Mouse (Mus musculus): ENCODE results near the gene Atp10b. TPM values are rescaled to one million over a fixed set of nuclear protein-coding genes. Genes with fewer than 3 reads are reported as not detected.
"Not testable (repeated sequence)": the region's sequence is repeated elsewhere in the genome, so short reads cannot be mapped to it uniquely, and the experiment has no call there.

Gene Atp10b
- polyA plus RNA-seq (2012; rRNA removed), result 1.5 and 2.2 TPM in 2 replicates

DNA sequence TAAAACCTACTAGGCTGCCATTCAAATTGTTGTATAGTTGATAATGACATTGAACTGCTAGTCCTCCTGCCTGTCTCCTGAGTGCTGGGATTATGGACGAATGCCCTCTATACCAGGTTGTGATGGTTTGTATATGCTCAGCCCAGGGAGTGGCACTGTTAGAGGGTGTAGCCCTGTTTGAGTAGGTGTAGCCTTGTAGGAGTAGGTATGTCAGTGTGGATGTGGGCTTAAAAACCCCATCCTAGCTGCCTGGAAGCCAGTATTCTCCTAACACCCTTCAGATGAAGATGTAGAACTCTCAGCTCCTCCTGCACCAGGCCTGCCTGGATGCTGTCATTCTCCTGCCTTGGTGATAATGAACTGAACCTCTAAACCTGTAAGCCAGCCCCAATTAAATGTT, at the start of gene Atp10b:
Gene Atp10b (plus strand): TSS at position 301 of the 400 bp plus-strand sequence.
- no peak for DNase-seq
- no peak within 1 kb of the TSS for H3K4me3 ChIP-seq (ENCODE audit: insufficient read depth, low read depth, low read length)
- 66% methylated on average over 1 of the region's 1 CpGs for WGBS
- H3K4me1 ChIP-seq (ENCODE audit: control insufficient read depth, insufficient read depth, low read length), result peaks cover 3% of the 10 kb centered on the region; the same call in 1 of the 2 replicates
- H3K36me3 ChIP-seq (ENCODE audit: control insufficient read depth, insufficient read depth, low read length), result no peaks in the 10 kb centered on the region
- TF ChIP-seq CTCF (conservative IDR thresholded peaks at IDR 0.05; ENCODE audit: insufficient read depth, insufficient read length, low read depth, low read length) (no peak), POLR2A (IDR thresholded peaks at IDR 0.05; ENCODE audit: low read depth, low read length) (no peak)
- H3K27me3 ChIP-seq (replicated peaks; ENCODE audit: control insufficient read depth, insufficient read depth, low read length), result no peaks in the 10 kb centered on the region
- H3K27ac ChIP-seq (ENCODE audit: insufficient read depth, low read depth, low read length), result no peak within 1 kb of the TSS

DNA sequence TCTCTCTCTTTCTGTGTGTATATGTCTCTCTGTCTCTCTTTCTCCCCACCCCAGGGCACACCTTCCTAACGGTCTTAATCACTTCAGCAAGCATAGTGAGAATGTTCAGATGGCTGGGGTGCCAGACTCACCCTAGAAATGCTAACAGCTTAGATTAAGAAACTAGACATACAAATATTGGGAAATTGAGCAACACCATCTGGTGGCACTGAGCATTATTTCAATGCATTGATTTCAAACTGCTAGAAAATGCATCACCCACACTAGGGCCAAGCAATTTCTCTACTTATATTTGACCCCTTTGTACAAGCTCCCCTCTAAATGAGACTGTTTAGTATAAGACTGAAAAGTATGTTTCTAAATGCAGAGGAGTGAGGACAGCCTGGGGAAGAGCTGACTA, 48.3 kb upstream of the Atp10b start:
- Histone ChIP-seq H3K4me1 (ENCODE audit: control insufficient read depth, insufficient read depth, low read length) (no peaks in the 10 kb centered on the region), H3K4me3 (ENCODE audit: insufficient read depth, low read depth, low read length) (no peak overlapping the region), H3K27ac (ENCODE audit: insufficient read depth, low read depth, low read length) (no peak overlapping the region), H3K36me3 (ENCODE audit: control insufficient read depth, insufficient read depth, low read length) (no peaks in the 10 kb centered on the region), H3K27me3 (replicated peaks; ENCODE audit: control insufficient read depth, insufficient read depth, low read length) (no peaks in the 10 kb centered on the region)
- TF ChIP-seq CTCF (conservative IDR thresholded peaks at IDR 0.05; ENCODE audit: insufficient read depth, insufficient read length, low read depth, low read length) (no peak), POLR2A (IDR thresholded peaks at IDR 0.05; ENCODE audit: low read depth, low read length) (no peak)
- WGBS, result 64% methylated on average over 1 of the region's 1 CpGs
- no peak for DNase-seq

GRCm38 (mm10) chr11:43125908-43126477, 23.7 kb upstream of the Atp10b start:
- Histone ChIP-seq H3K4me3 (ENCODE audit: insufficient read depth, low read depth, low read length) (no peak overlapping the region), H3K4me1 (ENCODE audit: control insufficient read depth, insufficient read depth, low read length) (no peaks in the 10 kb centered on the region), H3K36me3 (ENCODE audit: control insufficient read depth, insufficient read depth, low read length) (no peaks in the 10 kb centered on the region), H3K27ac (ENCODE audit: insufficient read depth, low read depth, low read length) (no peak overlapping the region), H3K27me3 (replicated peaks; ENCODE audit: control insufficient read depth, insufficient read depth, low read length) (no peaks in the 10 kb centered on the region)
- DNase-seq, result no peak
- WGBS, result 83% methylated on average over 4 of the region's 4 CpGs
- TF ChIP-seq POLR2A (IDR thresholded peaks at IDR 0.05; ENCODE audit: low read depth, low read length) (no peak), CTCF (conservative IDR thresholded peaks at IDR 0.05; ENCODE audit: insufficient read depth, insufficient read length, low read depth, low read length) (no peak)

- H3K4me1 ChIP-seq (ENCODE audit: control insufficient read depth, insufficient read depth, low read length); H3K4me3 ChIP-seq (ENCODE audit: insufficient read depth, low read depth, low read length); H3K27me3 ChIP-seq (replicated peaks; ENCODE audit: control insufficient read depth, insufficient read depth, low read length); DNase-seq; H3K27ac ChIP-seq (ENCODE audit: insufficient read depth, low read depth, low read length); H3K36me3 ChIP-seq (ENCODE audit: control insufficient read depth, insufficient read depth, low read length): not testable (repeated sequence)
- 79% methylated on average over 12 of the region's 12 CpGs for WGBS
Observed at GRCm38 (mm10) chr11:43126573-43126972, 23.1 kb upstream of the Atp10b start.

GRCm38 (mm10) chr11:43141296-43141695, 8.4 kb upstream of the Atp10b start:
- H3K36me3 ChIP-seq (ENCODE audit: control insufficient read depth, insufficient read depth, low read length), result no peaks in the 10 kb centered on the region
- H3K27me3 ChIP-seq (replicated peaks; ENCODE audit: control insufficient read depth, insufficient read depth, low read length), result no peaks in the 10 kb centered on the region
- 89% methylated on average over 1 of the region's 1 CpGs for WGBS
- no peak overlapping the region for H3K4me3 ChIP-seq (ENCODE audit: insufficient read depth, low read depth, low read length)
- TF ChIP-seq POLR2A (IDR thresholded peaks at IDR 0.05; ENCODE audit: low read depth, low read length), result no peak
- no peak for TF ChIP-seq CTCF (conservative IDR thresholded peaks at IDR 0.05; ENCODE audit: insufficient read depth, insufficient read length, low read depth, low read length)
- H3K4me1 ChIP-seq (ENCODE audit: control insufficient read depth, insufficient read depth, low read length), result no peaks in the 10 kb centered on the region
- no peak overlapping the region for H3K27ac ChIP-seq (ENCODE audit: insufficient read depth, low read depth, low read length)
- DNase-seq, result no peak

DNA sequence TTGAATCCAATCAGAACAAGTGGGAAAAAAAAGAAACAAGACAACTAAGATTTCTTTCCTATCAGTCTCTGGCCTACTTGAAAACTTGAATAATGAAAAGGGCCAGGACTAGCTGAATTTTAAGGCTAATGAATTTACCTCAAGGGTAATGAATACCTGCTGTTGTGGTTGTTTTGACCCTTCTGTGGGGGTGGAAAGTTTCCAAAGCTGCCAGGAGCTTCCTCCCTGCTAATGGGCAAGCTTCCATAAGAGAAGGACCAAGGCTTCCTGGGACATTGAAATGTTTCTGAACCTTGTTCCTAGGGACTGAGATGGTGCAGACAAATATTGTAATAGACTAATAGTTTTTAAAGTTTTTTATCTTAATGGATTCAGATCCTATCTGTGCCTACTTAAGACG, 6.9 kb upstream of the Atp10b start:
- TF ChIP-seq POLR2A (IDR thresholded peaks at IDR 0.05; ENCODE audit: low read depth, low read length) (no peak), CTCF (conservative IDR thresholded peaks at IDR 0.05; ENCODE audit: insufficient read depth, insufficient read length, low read depth, low read length) (no peak)
- DNase-seq, result no peak
- Histone ChIP-seq H3K27me3 (replicated peaks; ENCODE audit: control insufficient read depth, insufficient read depth, low read length) (no peaks in the 10 kb centered on the region), H3K4me1 (ENCODE audit: control insufficient read depth, insufficient read depth, low read length) (no peaks in the 10 kb centered on the region; the same call in 1 of the 2 replicates), H3K4me3 (ENCODE audit: insufficient read depth, low read depth, low read length) (no peak overlapping the region), H3K27ac (ENCODE audit: insufficient read depth, low read depth, low read length) (no peak overlapping the region), H3K36me3 (ENCODE audit: control insufficient read depth, insufficient read depth, low read length) (no peaks in the 10 kb centered on the region)
- WGBS, result 80% methylated on average over 1 of the region's 1 CpGs

DNA sequence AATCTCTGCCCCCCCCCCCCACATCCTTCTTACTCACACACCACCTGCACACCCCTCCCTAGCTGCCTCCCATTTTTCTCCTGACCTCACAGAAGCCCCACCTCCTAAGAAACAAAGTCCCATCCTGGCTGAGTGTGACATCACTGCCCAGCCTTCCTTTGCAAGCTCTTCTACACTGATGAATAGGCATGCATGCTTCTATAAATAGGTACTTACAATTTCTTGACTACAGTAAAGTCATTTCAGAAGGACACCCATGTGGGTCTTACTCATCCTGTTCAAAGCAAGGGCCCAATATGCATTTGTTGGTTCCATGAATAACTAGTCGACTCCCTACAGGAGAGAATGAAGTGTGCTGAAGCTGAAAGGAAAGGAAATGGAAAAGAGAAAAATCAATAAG, 5.5 kb upstream of the Atp10b start:
- Histone ChIP-seq H3K27me3 (replicated peaks; ENCODE audit: control insufficient read depth, insufficient read depth, low read length) (no peaks in the 10 kb centered on the region), H3K36me3 (ENCODE audit: control insufficient read depth, insufficient read depth, low read length) (no peaks in the 10 kb centered on the region), H3K4me1 (ENCODE audit: control insufficient read depth, insufficient read depth, low read length) (peaks cover 3% of the 10 kb centered on the region; the same call in 1 of the 2 replicates), H3K27ac (ENCODE audit: insufficient read depth, low read depth, low read length) (no peak overlapping the region), H3K4me3 (ENCODE audit: insufficient read depth, low read depth, low read length) (no peak overlapping the region)
- DNase-seq, result no peak
- TF ChIP-seq POLR2A (IDR thresholded peaks at IDR 0.05; ENCODE audit: low read depth, low read length), result no peak
- no peak for TF ChIP-seq CTCF (conservative IDR thresholded peaks at IDR 0.05; ENCODE audit: insufficient read depth, insufficient read length, low read depth, low read length)
- 71% methylated on average over 1 of the region's 1 CpGs for WGBS

DNA sequence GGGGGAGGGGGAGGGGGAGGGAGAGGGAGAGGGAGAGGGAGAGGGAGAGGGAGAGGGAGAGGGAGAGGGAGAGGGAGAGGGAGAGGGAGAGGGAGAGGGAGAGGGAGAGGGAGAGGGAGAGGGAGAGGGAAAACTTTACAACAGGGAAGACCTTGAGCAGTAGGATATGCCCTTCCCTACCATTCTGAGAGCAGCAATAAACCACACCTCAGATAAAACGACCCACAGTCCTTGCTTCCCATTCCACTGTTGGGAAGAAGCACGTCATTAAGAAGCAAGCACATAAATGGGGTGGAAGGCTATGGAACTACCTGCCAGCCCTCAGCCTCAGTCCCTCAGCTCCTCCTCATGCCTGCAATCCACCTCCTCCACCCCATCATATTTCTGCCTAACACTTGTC, 4.8 kb upstream of the Atp10b start:
- not testable (repeated sequence) for H3K27me3 ChIP-seq (replicated peaks; ENCODE audit: control insufficient read depth, insufficient read depth, low read length); DNase-seq; H3K4me3 ChIP-seq (ENCODE audit: insufficient read depth, low read depth, low read length); H3K4me1 ChIP-seq (ENCODE audit: control insufficient read depth, insufficient read depth, low read length); H3K27ac ChIP-seq (ENCODE audit: insufficient read depth, low read depth, low read length); H3K36me3 ChIP-seq (ENCODE audit: control insufficient read depth, insufficient read depth, low read length)
- WGBS, result 40% methylated on average over 2 of the region's 2 CpGs
